Mouse (Mus musculus): ENCODE measurements around the gene Suco.

Gene Suco

DNA sequence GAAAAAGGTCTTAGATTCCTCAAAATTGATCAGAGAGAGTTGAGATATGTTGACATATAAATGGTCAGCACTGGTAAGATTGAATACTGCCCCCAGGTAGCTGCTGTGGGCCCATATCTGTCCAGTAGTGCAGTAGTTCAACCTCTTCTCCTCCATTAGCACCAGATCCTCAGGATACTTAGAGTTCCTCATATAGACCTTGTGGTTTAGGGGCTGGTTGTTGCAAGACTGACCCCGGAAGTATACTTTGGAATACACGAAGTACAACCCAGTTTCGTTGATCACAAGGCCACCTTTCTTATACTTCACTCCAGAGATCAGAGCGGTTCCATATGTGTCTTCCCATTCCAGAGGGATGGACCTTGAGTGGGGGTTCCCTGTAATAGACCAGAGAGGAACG is 94.9 kb downstream of the Suco start:
- no peak for DNase-seq

DNA sequence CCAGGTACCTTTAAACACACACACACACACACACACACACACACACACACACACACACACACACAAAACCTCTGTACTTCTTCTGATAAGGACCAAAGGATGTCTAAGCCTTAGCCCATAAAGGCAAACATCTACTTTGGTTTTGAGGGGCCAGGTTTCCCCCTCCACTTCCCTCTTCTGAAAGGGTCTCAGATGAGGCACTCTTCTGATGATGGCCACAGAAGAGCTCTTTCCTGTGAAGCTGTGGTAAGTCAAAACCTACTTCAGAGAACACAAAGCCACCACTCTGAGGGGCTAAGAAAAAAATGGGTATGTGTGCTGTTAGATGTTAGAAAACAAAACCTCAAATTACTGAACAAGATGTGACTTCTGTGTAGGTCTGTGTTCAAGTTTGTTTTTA is 97.4 kb downstream of the Suco start:
- DNase-seq, result no peak

DNA sequence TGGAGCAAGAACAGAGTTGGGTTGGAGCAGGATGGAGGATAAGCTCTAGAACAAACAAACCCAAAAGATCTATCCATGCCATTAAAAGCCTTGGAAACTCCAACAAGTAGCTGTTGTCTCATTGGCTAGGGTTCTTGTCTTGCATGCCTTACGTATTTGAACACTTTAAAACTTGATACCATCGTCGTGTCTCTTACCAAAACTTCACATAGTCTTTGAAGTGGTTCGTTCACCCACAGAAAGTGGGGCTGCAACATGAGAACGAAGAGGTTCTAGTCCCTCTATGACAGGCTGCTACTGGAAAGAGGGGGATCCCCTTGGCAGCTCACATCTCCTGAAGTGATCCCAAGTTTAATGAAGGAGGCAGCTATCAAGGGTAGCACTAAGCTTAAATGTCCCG is 101.3 kb downstream of the Suco start:
- no peak for DNase-seq

DNA sequence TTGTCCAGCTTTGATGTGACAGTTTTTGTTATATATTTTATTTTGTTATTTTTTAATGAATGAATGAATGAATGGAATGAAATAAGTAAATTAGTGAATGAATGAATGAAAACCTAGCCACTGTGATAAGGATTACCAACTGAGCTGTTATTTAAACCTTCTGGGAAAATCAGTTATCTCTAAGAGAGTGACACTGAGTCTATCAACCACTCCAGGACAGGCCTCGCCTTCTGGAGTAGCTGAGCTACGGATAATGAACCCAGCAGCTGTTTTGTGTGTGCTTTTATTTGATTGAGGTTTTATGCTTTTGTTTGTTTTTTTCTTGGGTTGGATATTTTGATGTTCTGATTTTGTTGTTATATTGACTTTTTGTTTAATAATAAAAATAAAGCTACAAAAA is 105.2 kb downstream of the Suco start:
- no peak for DNase-seq

DNA sequence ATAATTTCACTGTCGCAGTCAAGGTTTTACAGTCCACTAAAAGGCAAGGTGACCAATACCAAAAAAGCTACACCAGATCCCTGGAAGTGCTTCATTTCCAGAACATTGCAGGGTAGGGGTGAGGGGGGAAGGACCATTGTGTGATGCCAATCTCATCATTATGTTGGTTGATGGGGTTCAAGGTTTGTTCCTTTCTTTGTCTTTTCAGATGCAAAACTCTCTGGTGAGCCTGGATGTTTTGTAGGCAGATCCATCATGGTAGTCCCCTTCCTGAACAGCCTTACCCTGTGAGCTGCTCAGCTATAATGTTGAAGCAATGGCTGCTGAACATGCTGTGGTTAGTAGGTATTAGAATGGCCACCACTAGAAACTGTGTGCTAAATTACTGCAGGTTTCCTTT is 107.2 kb downstream of the Suco start:
- DNase-seq, result no peak

DNA sequence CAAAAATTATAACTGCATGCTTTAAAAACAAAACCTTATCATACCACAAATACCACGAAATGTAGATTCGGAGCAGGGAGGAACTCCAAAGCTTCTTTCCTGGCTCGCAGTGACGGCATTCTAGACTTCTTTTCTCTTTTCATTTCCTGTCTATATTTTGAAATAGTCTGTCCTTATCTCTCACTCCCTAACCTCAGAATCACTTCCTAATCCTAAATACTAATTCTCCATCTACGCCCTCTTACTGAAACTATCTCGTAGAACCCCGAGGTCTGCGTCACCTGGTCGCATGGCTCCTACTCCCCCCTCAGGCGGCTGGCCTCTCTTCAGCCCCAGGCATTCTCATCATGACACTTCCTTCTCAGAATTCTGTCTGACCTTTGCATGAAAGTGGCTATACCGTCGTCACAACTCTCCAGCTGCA is 109.4 kb downstream of the Suco start:
- DNase-seq, result no peak

DNA sequence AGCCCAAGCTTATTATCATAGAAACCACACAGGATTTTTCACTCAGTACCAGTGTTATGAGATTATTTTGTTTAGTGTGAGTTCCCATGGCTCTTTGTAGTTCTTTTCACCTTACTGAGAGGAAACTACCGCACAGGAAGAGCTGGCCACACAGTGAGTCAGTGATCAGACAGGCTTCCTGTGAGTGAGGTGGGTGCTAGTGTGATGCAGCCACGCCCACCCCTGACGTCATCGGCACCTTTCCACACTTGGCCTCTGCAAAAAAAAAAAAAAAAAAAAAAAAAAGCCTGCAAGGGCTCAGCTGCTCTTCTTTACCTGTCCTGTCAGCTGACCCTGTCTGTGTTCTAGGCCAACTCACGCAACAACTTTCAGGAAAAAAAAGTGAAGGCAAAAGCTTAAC is 109.8 kb downstream of the Suco start:
- no peak for DNase-seq
